In the genomic region with DNA sequence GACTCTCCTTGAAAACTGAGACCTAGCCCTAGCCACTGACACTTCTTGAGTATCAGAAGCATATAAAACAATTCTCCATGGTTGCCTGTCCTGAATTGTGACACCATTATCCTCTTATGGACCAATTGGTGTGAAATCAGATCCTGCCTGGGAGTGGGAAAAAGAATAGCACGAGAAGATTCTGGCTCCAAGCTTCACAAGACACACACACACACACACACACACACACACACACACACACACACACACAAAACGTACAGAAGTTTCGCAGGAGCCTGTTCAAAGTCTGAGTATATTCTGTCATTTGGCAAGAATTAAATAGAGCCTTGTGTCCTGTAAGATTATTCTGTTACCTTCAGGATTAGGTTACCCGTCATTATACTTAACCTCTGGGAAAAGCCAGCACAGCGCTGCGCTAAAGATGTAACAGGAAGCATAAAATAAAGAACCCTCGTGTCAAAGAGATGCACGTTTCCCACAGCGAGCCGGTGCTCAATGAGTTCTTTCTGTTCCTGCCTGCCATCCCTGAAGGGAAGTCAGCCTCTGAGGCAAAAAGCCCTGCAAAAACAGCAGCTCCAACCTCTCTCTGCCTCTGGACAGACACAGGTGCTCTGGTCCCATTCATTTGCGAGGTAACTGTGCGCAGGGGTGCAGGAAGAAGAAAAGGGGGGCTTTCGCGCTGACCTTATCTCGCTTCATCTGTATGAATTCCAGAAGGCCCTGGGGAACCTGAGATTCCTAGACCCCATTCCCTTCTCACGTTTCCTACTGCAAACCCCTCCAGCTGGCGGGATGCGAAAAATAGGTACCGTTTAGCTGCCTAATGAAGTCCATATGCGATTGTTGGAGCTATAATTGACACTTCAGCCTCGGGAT, we compare ENCODE assay signal across 9 mouse cellular contexts.
DNase-seq lines count a peak whose midpoint lies in the region; ATAC-seq lines count a peak whose summit lies in the region.
"Had no signal": no experiment of that assay in that cellular context is flagged by ENCODE, and none has a peak within 500 bp of the region (broad histone marks: within the 10 kb centered on the region; RNA-seq: fewer than 3 reads in every experiment).

No protein-coding gene starts in this region.

- 54% methylated on average over 21 of the region's 21 CpGs for WGBS in forebrain, embryonic 10.5 days
- 64% methylated on average over 21 of the region's 21 CpGs for WGBS in forebrain, embryonic 15.5 days
- WGBS in embryonic facial prominence, embryonic 13.5 days, result 9% methylated on average over 21 of the region's 21 CpGs
- WGBS in liver, embryonic 15.5 days (ENCODE audit: insufficient replicate concordance), result 35% methylated on average over 21 of the region's 21 CpGs
- 34% methylated on average over 21 of the region's 21 CpGs for WGBS in neural tube, embryonic 15.5 days

- peak; percentile 38 for DNase-seq in forebrain, embryonic 10.5 days (ENCODE audit: extremely low spot score, low spot score)
- no peak for DNase-seq in cerebellum, adult 11 months
- DNase-seq in adrenal gland, adult 2 months, result no peak
- DNase-seq: forebrain, postnatal 0 days had no signal

- peak overlapping the region; percentile 56; the same call in 1 of the 2 replicates for H3K27ac ChIP-seq in forebrain, embryonic 10.5 days
- H3K27ac ChIP-seq in forebrain, embryonic 15.5 days (replicated peaks), result no peak overlapping the region
- peak overlapping the region; percentile 51; the same call in 1 of the 2 replicates for H3K27ac ChIP-seq in embryonic facial prominence, embryonic 13.5 days
- peak overlapping the region; percentile 85 for H3K27ac ChIP-seq in liver, embryonic 15.5 days (replicated peaks)
- no peak overlapping the region for H3K27ac ChIP-seq in neural tube, embryonic 15.5 days (replicated peaks)

- H3K4me1 ChIP-seq in forebrain, embryonic 10.5 days, result peaks cover 30% of the 10 kb centered on the region
- H3K4me1 ChIP-seq in forebrain, embryonic 15.5 days, result 0 out of 2 replicates have a peak, but pooled peaks cover 6% of the 10 kb centered on the region
- H3K4me1 ChIP-seq in embryonic facial prominence, embryonic 13.5 days, result peaks cover 19% of the 10 kb centered on the region
- H3K4me1 ChIP-seq in liver, embryonic 15.5 days (replicated peaks), result peaks cover 18% of the 10 kb centered on the region
- peaks cover 14% of the 10 kb centered on the region for H3K4me1 ChIP-seq in neural tube, embryonic 15.5 days

- H3K9me3 ChIP-seq in forebrain, embryonic 10.5 days, result no peaks in the 10 kb centered on the region
- no peaks in the 10 kb centered on the region for H3K9me3 ChIP-seq in forebrain, embryonic 15.5 days
- H3K9me3 ChIP-seq in embryonic facial prominence, embryonic 13.5 days, result no peaks in the 10 kb centered on the region
- H3K9me3 ChIP-seq in liver, embryonic 15.5 days (replicated peaks), result no peaks in the 10 kb centered on the region
- H3K9me3 ChIP-seq in neural tube, embryonic 15.5 days (replicated peaks), result no peaks in the 10 kb centered on the region

- H3K4me2 ChIP-seq in forebrain, embryonic 15.5 days (replicated peaks), result no peak overlapping the region
- peak overlapping the region; percentile 56 for H3K4me2 ChIP-seq in embryonic facial prominence, embryonic 13.5 days
- peak overlapping the region; percentile 58 for H3K4me2 ChIP-seq in liver, embryonic 15.5 days
- peak overlapping the region; percentile 19 for H3K4me2 ChIP-seq in neural tube, embryonic 15.5 days

- no peaks in the 10 kb centered on the region for H3K27me3 ChIP-seq in forebrain, embryonic 10.5 days (ENCODE audit: poor library complexity, severe bottlenecking)
- H3K27me3 ChIP-seq in forebrain, embryonic 15.5 days, result no peaks in the 10 kb centered on the region
- H3K27me3 ChIP-seq in embryonic facial prominence, embryonic 13.5 days, result no peaks in the 10 kb centered on the region
- no peaks in the 10 kb centered on the region for H3K27me3 ChIP-seq in liver, embryonic 15.5 days
- H3K27me3 ChIP-seq in neural tube, embryonic 15.5 days (replicated peaks), result no peaks in the 10 kb centered on the region

- no peaks in the 10 kb centered on the region for H3K36me3 ChIP-seq in forebrain, embryonic 10.5 days (replicated peaks)
- H3K36me3 ChIP-seq in forebrain, embryonic 15.5 days, result no peaks in the 10 kb centered on the region
- no peaks in the 10 kb centered on the region for H3K36me3 ChIP-seq in embryonic facial prominence, embryonic 13.5 days
- H3K36me3 ChIP-seq in liver, embryonic 15.5 days (replicated peaks), result no peaks in the 10 kb centered on the region
- no peaks in the 10 kb centered on the region for H3K36me3 ChIP-seq in neural tube, embryonic 15.5 days

- H3K4me3 ChIP-seq in forebrain, embryonic 10.5 days, result no peak overlapping the region
- H3K4me3 ChIP-seq in forebrain, embryonic 15.5 days, result no peak overlapping the region
- H3K4me3 ChIP-seq in embryonic facial prominence, embryonic 13.5 days, result peak overlapping the region; percentile 20
- H3K4me3 ChIP-seq in liver, embryonic 15.5 days (replicated peaks), result peak overlapping the region; percentile 10; the same call in 1 of the 2 replicates
- no peak overlapping the region for H3K4me3 ChIP-seq in neural tube, embryonic 15.5 days (replicated peaks)

- no peak for ATAC-seq in forebrain, embryonic 15.5 days (replicated peaks)
- 0 out of 2 replicates have a peak, but pooled peaks have one; percentile 52 for ATAC-seq in embryonic facial prominence, embryonic 13.5 days (ENCODE audit: insufficient number of reproducible peaks, insufficient read depth, low FRiP score, low TSS enrichment, low read depth)
- no peak for ATAC-seq in liver, embryonic 15.5 days (ENCODE audit: insufficient read depth)
- ATAC-seq in neural tube, embryonic 15.5 days (ENCODE audit: low FRiP score), result no peak
- no peak for ATAC-seq in inflammation-experienced regulatory T-cells, adult 6 months
- ATAC-seq: forebrain, postnatal 0 days had no signal

- H3K9ac ChIP-seq in forebrain, embryonic 15.5 days (replicated peaks), result no peak overlapping the region
- H3K9ac ChIP-seq in embryonic facial prominence, embryonic 13.5 days, result no peak overlapping the region
- peak overlapping the region; percentile 45 for H3K9ac ChIP-seq in liver, embryonic 15.5 days
- 0 out of 2 replicates have a peak overlapping the region, but pooled peaks have one; percentile 30 for H3K9ac ChIP-seq in neural tube, embryonic 15.5 days (replicated peaks)
- H3K9ac ChIP-seq: forebrain, postnatal 0 days had no signal

Comparison
In these comparisons a context has a peak if more than half of its experiments do, and no peak if none do; other contexts are left out.
1. H3K27ac ChIP-seq: peak in forebrain, embryonic 10.5 days (single experiment), embryonic facial prominence, embryonic 13.5 days (single experiment) and liver, embryonic 15.5 days (single experiment); none in forebrain, embryonic 15.5 days (single experiment) and neural tube, embryonic 15.5 days (single experiment).
2. H3K4me3 ChIP-seq: peak in embryonic facial prominence, embryonic 13.5 days (single experiment) and liver, embryonic 15.5 days (single experiment); none in forebrain, embryonic 10.5 days (single experiment), forebrain, embryonic 15.5 days (single experiment) and neural tube, embryonic 15.5 days (single experiment).
3. H3K9ac ChIP-seq: peak in liver, embryonic 15.5 days (single experiment) and neural tube, embryonic 15.5 days (single experiment); none in forebrain, embryonic 15.5 days (single experiment) and embryonic facial prominence, embryonic 13.5 days (single experiment).